Mouse (Mus musculus): ENCODE measurements at regions not wholly inside any gene's neighbourhood (a gene's known extent, or its start where the extent isn't known, plus 50 kb on each side); places are given as distances from the start of the nearest gene placed in this dataset.

GRCm38 (mm10) chr5:148707335-148707734, 154.7 kb upstream of the Ubl3 start:
- no peak overlapping the region for H3K4me3 ChIP-seq (replicated peaks; ENCODE audit: low read depth, low read length)
- H3K9me3 ChIP-seq (replicated peaks; ENCODE audit: low read length): no peaks in the 10 kb centered on the region
- H3K36me3 ChIP-seq (ENCODE audit: insufficient read depth, low read length): no peaks in the 10 kb centered on the region
- no peak for DNase-seq (ENCODE audit: low spot score)
- 0 out of 2 replicates have a peak, but pooled peaks cover 6% of the 10 kb centered on the region for H3K4me1 ChIP-seq (replicated peaks; ENCODE audit: insufficient read depth, low read length)
- 87% methylated on average over 12 of the region's 12 CpGs for WGBS
- no peak for ATAC-seq (replicated peaks; ENCODE audit: low FRiP score, low read depth)
- no peak overlapping the region for H3K27ac ChIP-seq
- no peak overlapping the region for H3K9ac ChIP-seq (ENCODE audit: low read depth, low read length)
- H3K4me2 ChIP-seq (ENCODE audit: low read length): no peak overlapping the region
- no peak for TF ChIP-seq CTCF (IDR thresholded peaks at IDR 0.05; ENCODE audit: low read depth)
- H3K27me3 ChIP-seq (ENCODE audit: insufficient read depth, low read length): no peaks in the 10 kb centered on the region

- TF ChIP-seq CTCF (IDR thresholded peaks at IDR 0.05; ENCODE audit: low read depth): no peak
- 78% methylated on average over 16 of the region's 16 CpGs for WGBS
- no peak overlapping the region for H3K9ac ChIP-seq (ENCODE audit: low read depth, low read length)
- no peak overlapping the region for H3K27ac ChIP-seq
- no peak overlapping the region for H3K4me2 ChIP-seq (ENCODE audit: low read length)
- no peak overlapping the region for H3K4me3 ChIP-seq (replicated peaks; ENCODE audit: low read depth, low read length)
- no peaks in the 10 kb centered on the region for H3K36me3 ChIP-seq (ENCODE audit: insufficient read depth, low read length)
- no peak for DNase-seq (ENCODE audit: low spot score)
- no peaks in the 10 kb centered on the region for H3K27me3 ChIP-seq (ENCODE audit: insufficient read depth, low read length)
- H3K9me3 ChIP-seq (replicated peaks; ENCODE audit: low read length): no peaks in the 10 kb centered on the region
- ATAC-seq (replicated peaks; ENCODE audit: low FRiP score, low read depth): no peak
- H3K4me1 ChIP-seq (replicated peaks; ENCODE audit: insufficient read depth, low read length): 0 out of 2 replicates have a peak, but pooled peaks cover 6% of the 10 kb centered on the region
Observed at GRCm38 (mm10) chr5:148706323-148707120, 153.9 kb upstream of the Ubl3 start.

GRCm38 (mm10) chr5:148704769-148705168, 152.2 kb upstream of the Ubl3 start:
- Histone ChIP-seq H3K27me3 (ENCODE audit: insufficient read depth, low read length) (no peaks in the 10 kb centered on the region), H3K9me3 (replicated peaks; ENCODE audit: low read length) (no peaks in the 10 kb centered on the region), H3K27ac (no peak overlapping the region), H3K9ac (ENCODE audit: low read depth, low read length) (no peak overlapping the region), H3K4me2 (ENCODE audit: low read length) (no peak overlapping the region), H3K4me1 (replicated peaks; ENCODE audit: insufficient read depth, low read length) (0 out of 2 replicates have a peak, but pooled peaks cover 6% of the 10 kb centered on the region), H3K36me3 (ENCODE audit: insufficient read depth, low read length) (no peaks in the 10 kb centered on the region), H3K4me3 (replicated peaks; ENCODE audit: low read depth, low read length) (no peak overlapping the region)
- no peak for DNase-seq (ENCODE audit: low spot score)
- ATAC-seq (replicated peaks; ENCODE audit: low FRiP score, low read depth): no peak
- no peak for TF ChIP-seq CTCF (IDR thresholded peaks at IDR 0.05; ENCODE audit: low read depth)
- WGBS: 54% methylated on average over 5 of the region's 5 CpGs

GRCm38 (mm10) chr5:148701859-148702258, 149.3 kb upstream of the Ubl3 start:
- H3K9ac ChIP-seq (ENCODE audit: low read depth, low read length): no peak overlapping the region
- H3K4me2 ChIP-seq (ENCODE audit: low read length): no peak overlapping the region
- H3K4me1 ChIP-seq (replicated peaks; ENCODE audit: insufficient read depth, low read length): peaks cover 4% of the 10 kb centered on the region
- H3K9me3 ChIP-seq (replicated peaks; ENCODE audit: low read length): no peaks in the 10 kb centered on the region
- ATAC-seq (replicated peaks; ENCODE audit: low FRiP score, low read depth) (peak; percentile 40), DNase-seq (ENCODE audit: low spot score) (no peak)
- no peak overlapping the region for H3K27ac ChIP-seq
- WGBS: 45% methylated on average over 8 of the region's 8 CpGs
- no peak for TF ChIP-seq CTCF (IDR thresholded peaks at IDR 0.05; ENCODE audit: low read depth)
- no peaks in the 10 kb centered on the region for H3K27me3 ChIP-seq (ENCODE audit: insufficient read depth, low read length)
- no peaks in the 10 kb centered on the region for H3K36me3 ChIP-seq (ENCODE audit: insufficient read depth, low read length)
- no peak overlapping the region for H3K4me3 ChIP-seq (replicated peaks; ENCODE audit: low read depth, low read length)

- H3K4me1 ChIP-seq (replicated peaks; ENCODE audit: insufficient read depth, low read length): peaks cover 4% of the 10 kb centered on the region
- no peaks in the 10 kb centered on the region for H3K36me3 ChIP-seq (ENCODE audit: insufficient read depth, low read length)
- no peaks in the 10 kb centered on the region for H3K9me3 ChIP-seq (replicated peaks; ENCODE audit: low read length)
- TF ChIP-seq CTCF (IDR thresholded peaks at IDR 0.05; ENCODE audit: low read depth): peak; percentile 46
- no peak overlapping the region for H3K4me2 ChIP-seq (ENCODE audit: low read length)
- H3K27me3 ChIP-seq (ENCODE audit: insufficient read depth, low read length): no peaks in the 10 kb centered on the region
- H3K9ac ChIP-seq (ENCODE audit: low read depth, low read length): no peak overlapping the region
- no peak overlapping the region for H3K27ac ChIP-seq
- 87% methylated on average over 7 of the region's 7 CpGs for WGBS
- DNase-seq (ENCODE audit: low spot score) (no peak), ATAC-seq (replicated peaks; ENCODE audit: low FRiP score, low read depth) (no peak)
- H3K4me3 ChIP-seq (replicated peaks; ENCODE audit: low read depth, low read length): no peak overlapping the region
Observed at GRCm38 (mm10) chr5:148701001-148701400, 148.4 kb upstream of the Ubl3 start.

- no peaks in the 10 kb centered on the region for H3K36me3 ChIP-seq (ENCODE audit: insufficient read depth, low read length)
- DNase-seq (ENCODE audit: low spot score) (peak; percentile 56), ATAC-seq (replicated peaks; ENCODE audit: low FRiP score, low read depth) (no peak)
- TF ChIP-seq CTCF (IDR thresholded peaks at IDR 0.05; ENCODE audit: low read depth): no peak
- H3K4me3 ChIP-seq (replicated peaks; ENCODE audit: low read depth, low read length): no peak overlapping the region
- H3K4me2 ChIP-seq (ENCODE audit: low read length): no peak overlapping the region
- 62% methylated on average over 5 of the region's 5 CpGs for WGBS
- H3K27ac ChIP-seq: no peak overlapping the region
- H3K27me3 ChIP-seq (ENCODE audit: insufficient read depth, low read length): no peaks in the 10 kb centered on the region
- H3K4me1 ChIP-seq (replicated peaks; ENCODE audit: insufficient read depth, low read length): peaks cover 4% of the 10 kb centered on the region
- H3K9me3 ChIP-seq (replicated peaks; ENCODE audit: low read length): no peaks in the 10 kb centered on the region
- H3K9ac ChIP-seq (ENCODE audit: low read depth, low read length): no peak overlapping the region
Observed at GRCm38 (mm10) chr5:148700240-148700639, 147.7 kb upstream of the Ubl3 start.
